Mouse (Mus musculus): ENCODE measurements around the gene Pitpna.
"Not testable (repeated sequence)": the region's sequence is repeated elsewhere in the genome, so short reads cannot be mapped to it uniquely, and the experiment has no call there.

Pitpna gene

GRCm38 (mm10) chr11:75594431-75594830 lies 6.5 kb downstream of the Pitpna start:
- DNase-seq: no peak

- no peak for DNase-seq
Measured at GRCm38 (mm10) chr11:75595404-75595803, 7.5 kb downstream of the Pitpna start.

- no peak for DNase-seq
Measured at GRCm38 (mm10) chr11:75595816-75596215, 7.9 kb downstream of the Pitpna start.

GRCm38 (mm10) chr11:75596726-75597255 lies 8.9 kb downstream of the Pitpna start:
- no peak for DNase-seq

GRCm38 (mm10) chr11:75598004-75598403 lies 10.1 kb downstream of the Pitpna start:
- no peak for DNase-seq

- not testable (repeated sequence) for DNase-seq
Measured at GRCm38 (mm10) chr11:75599802-75600201, 11.9 kb downstream of the Pitpna start.

GRCm38 (mm10) chr11:75604826-75605225 lies 16.9 kb downstream of the Pitpna start:
- no peak for DNase-seq

- DNase-seq: no peak
Measured at GRCm38 (mm10) chr11:75605318-75605717, 17.4 kb downstream of the Pitpna start.

- no peak for DNase-seq
Measured at GRCm38 (mm10) chr11:75608776-75609175, 20.9 kb downstream of the Pitpna start.

GRCm38 (mm10) chr11:75610021-75610420 lies 22.1 kb downstream of the Pitpna start:
- no peak for DNase-seq

GRCm38 (mm10) chr11:75614769-75615168 lies 26.9 kb downstream of the Pitpna start:
- DNase-seq: no peak

GRCm38 (mm10) chr11:75615556-75615955 lies 27.7 kb downstream of the Pitpna start:
- no peak for DNase-seq

GRCm38 (mm10) chr11:75619133-75619532 lies 31.2 kb downstream of the Pitpna start:
- no peak for DNase-seq

- peak; percentile 50 for DNase-seq
Measured at GRCm38 (mm10) chr11:75620136-75620780, 32.4 kb downstream of the Pitpna start.

- no peak for DNase-seq
Measured at GRCm38 (mm10) chr11:75621426-75621825, 33.5 kb downstream of the Pitpna start.

GRCm38 (mm10) chr11:75622588-75623329 lies 34.9 kb downstream of the Pitpna start:
- no peak for DNase-seq

GRCm38 (mm10) chr11:75624102-75624554 lies 36.2 kb downstream of the Pitpna start:
- no peak for DNase-seq

GRCm38 (mm10) chr11:75625820-75626219 lies 37.9 kb downstream of the Pitpna start:
- DNase-seq: peak; percentile 71

- DNase-seq: no peak
Measured at GRCm38 (mm10) chr11:75630098-75630497, 42.2 kb downstream of the Pitpna start.

- DNase-seq: peak; percentile 98
Measured at GRCm38 (mm10) chr11:75630645-75631229, 42.8 kb downstream of the Pitpna start, which contains the start of gene Inpp5k. TSS of gene Inpp5k (plus strand) at chr11:75630988.

GRCm38 (mm10) chr11:75631561-75632225 lies 43.8 kb downstream of the Pitpna start:
- DNase-seq: no peak

GRCm38 (mm10) chr11:75632921-75633320 lies 45.0 kb downstream of the Pitpna start:
- DNase-seq: no peak

- DNase-seq: no peak
Measured at GRCm38 (mm10) chr11:75634801-75635200, 46.9 kb downstream of the Pitpna start.
